Mouse (Mus musculus): ENCODE results near the gene Cebpe. TPM values are rescaled to one million over a fixed set of nuclear protein-coding genes. Genes with fewer than 3 reads are reported as not detected.

The Cebpe gene
- polyA plus RNA-seq, 1 experiment from 2014 or later, result not detected

DNA sequence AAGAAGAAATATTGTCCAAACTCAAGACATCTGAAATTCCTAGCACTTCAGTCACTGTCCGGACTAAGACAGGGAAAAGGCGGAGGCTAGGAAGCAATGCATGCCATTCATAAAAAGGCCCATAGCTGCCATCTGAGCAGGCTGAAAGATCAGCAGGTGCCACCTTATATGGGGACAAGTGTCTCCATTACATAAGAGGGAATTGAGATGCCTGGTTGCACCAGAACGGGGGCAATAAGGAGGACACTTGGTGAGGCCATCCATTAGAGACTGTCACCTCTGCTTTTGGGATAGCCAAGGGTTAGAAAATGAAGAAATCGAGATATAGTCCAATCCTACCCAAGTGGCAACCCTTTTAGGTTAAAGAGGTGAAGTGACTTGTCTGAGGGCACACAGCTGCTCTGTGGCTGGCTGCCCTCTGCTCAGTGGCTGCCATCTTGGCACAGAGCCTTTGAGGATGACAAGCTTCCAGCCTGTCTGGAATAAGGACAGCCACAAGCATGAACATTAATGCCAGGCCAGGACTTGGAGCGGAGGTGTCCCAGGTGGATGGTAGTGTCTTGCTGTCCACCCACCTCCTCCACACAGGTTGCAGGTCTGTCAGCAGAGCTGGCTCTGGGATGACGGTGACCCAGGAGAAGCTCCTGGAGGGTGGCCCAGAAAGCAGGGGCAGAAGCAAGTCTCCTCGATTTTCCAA, 8.8 kb upstream of the Cebpe start:
- H3K9me3 ChIP-seq, result no peaks in the 10 kb centered on the region
- no peak overlapping the region for H3K9ac ChIP-seq
- H3K4me1 ChIP-seq, result no peaks in the 10 kb centered on the region
- H3K4me3 ChIP-seq, result no peak overlapping the region
- WGBS, result 87% methylated on average over 7 of the region's 7 CpGs
- no peak overlapping the region for H3K4me2 ChIP-seq
- H3K27ac ChIP-seq, result no peak overlapping the region
- no peaks in the 10 kb centered on the region for H3K36me3 ChIP-seq
- no peak for ATAC-seq (ENCODE audit: insufficient number of reproducible peaks, insufficient read depth, low FRiP score, low TSS enrichment, low read depth)
- no peaks in the 10 kb centered on the region for H3K27me3 ChIP-seq

DNA sequence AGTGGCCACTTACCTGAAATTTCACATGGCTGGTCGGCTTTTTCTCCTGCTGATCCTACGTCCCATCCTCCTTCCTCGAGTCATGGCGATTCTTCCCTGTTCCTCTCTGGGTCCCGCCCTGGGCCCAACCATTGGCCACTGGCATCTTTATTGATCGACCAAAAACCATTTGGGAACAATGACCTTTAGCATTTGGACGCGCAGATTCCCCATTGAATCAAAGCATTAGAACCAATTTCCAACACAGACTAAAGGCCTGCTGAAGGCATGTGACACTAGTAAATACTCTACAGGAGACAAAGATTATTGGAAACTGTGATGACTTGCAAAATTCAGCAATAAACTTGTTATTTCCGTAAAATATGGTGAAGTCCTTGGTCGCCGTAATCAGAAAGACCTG, 8.1 kb upstream of the Cebpe start:
- 0 out of 2 replicates have a peak, but pooled peaks cover under 1% of the 10 kb centered on the region for H3K27me3 ChIP-seq
- ATAC-seq (ENCODE audit: insufficient number of reproducible peaks, insufficient read depth, low FRiP score, low TSS enrichment, low read depth), result no peak
- 87% methylated on average over 11 of the region's 11 CpGs for WGBS
- H3K36me3 ChIP-seq, result no peaks in the 10 kb centered on the region
- H3K9ac ChIP-seq, result no peak overlapping the region
- H3K4me2 ChIP-seq, result no peak overlapping the region
- H3K4me1 ChIP-seq, result peaks cover 1% of the 10 kb centered on the region
- no peak overlapping the region for H3K27ac ChIP-seq
- H3K9me3 ChIP-seq, result no peaks in the 10 kb centered on the region
- no peak overlapping the region for H3K4me3 ChIP-seq

DNA sequence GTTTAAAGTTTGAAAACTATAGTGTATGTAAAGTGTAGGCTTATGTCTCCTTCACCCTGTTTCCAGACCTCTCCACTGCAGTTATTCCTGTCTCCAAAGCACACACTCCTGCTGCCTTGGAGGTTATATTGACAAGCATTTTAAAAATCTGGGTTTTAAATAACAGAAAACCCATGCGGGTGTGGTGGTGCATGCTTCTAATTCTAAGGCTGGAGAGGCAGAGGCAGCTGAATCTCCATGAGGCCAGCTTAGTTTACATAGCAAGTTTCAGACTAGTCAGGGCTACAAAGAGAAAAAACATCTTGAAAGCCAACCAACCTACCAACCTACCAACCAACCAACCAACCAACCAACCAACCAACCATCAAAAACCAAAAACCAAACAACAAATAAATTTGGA, 3.4 kb upstream of the Cebpe start:
- Histone ChIP-seq H3K27me3 (peaks cover 6% of the 10 kb centered on the region; the same call in 1 of the 2 replicates), H3K27ac (no peak overlapping the region), H3K4me2 (no peak overlapping the region), H3K9ac (no peak overlapping the region), H3K4me3 (no peak overlapping the region), H3K4me1 (peaks cover 10% of the 10 kb centered on the region), H3K9me3 (no peaks in the 10 kb centered on the region), H3K36me3 (no peaks in the 10 kb centered on the region)
- ATAC-seq (ENCODE audit: insufficient number of reproducible peaks, insufficient read depth, low FRiP score, low TSS enrichment, low read depth), result no peak
- WGBS, result 65% methylated on average over 1 of the region's 1 CpGs

DNA sequence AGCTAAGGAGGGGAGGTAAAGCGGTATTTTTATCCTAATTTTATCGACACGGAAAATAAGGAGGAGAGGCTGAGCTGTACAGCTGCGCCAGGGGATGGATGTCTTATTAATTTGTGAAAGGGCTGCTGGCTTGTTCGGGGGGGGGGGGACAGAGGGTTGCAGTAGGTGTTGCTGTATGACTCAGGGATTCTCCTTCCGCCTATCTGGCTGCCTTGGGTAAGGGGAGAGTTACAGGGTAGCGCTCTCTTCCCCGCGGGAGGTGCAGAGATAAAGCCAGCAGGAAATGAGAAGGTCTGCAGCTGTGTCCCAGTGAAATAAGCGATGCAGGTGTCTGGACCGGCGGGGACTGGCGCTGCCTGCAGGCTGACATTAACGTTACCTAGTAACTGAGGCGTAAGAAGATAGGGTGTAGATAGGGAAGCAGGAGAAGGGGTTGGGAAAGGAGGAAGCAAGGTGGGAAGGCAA, 2.7 kb upstream of the Cebpe start:
- Histone ChIP-seq H3K4me2 (peak overlapping the region; percentile 61), H3K27me3 (peaks cover 6% of the 10 kb centered on the region; the same call in 1 of the 2 replicates), H3K36me3 (no peaks in the 10 kb centered on the region), H3K9ac (0 out of 2 replicates have a peak overlapping the region, but pooled peaks have one; percentile 17), H3K4me1 (peaks cover 10% of the 10 kb centered on the region), H3K9me3 (no peaks in the 10 kb centered on the region), H3K27ac (no peak overlapping the region), H3K4me3 (peak overlapping the region; percentile 37)
- WGBS, result 2% methylated on average over 15 of the region's 15 CpGs
- ATAC-seq (ENCODE audit: insufficient number of reproducible peaks, insufficient read depth, low FRiP score, low TSS enrichment, low read depth), result no peak

DNA sequence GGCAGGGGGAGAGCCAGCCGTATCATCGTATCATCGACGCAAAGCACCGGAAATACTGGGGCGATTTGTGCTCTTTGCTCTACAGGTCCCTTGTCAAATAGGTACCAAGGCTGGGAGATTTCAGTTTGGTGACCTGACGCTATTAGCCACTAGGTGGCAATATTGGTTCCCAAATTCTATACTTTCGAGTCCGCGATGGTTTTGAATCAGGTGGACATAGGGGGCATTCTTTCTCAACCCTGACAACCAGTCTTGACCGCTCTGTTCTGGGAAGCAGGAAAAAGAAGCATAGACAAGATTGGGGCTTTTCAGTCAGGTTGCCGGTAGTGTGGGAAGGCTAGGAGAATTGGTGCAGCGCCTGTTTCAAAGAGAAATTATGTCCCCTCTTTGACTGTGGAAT, 2.1 kb upstream of the Cebpe start:
- no peak for ATAC-seq (ENCODE audit: insufficient number of reproducible peaks, insufficient read depth, low FRiP score, low TSS enrichment, low read depth)
- peak overlapping the region; percentile 37 for H3K4me3 ChIP-seq
- H3K4me1 ChIP-seq, result peaks cover 10% of the 10 kb centered on the region
- no peak overlapping the region for H3K9ac ChIP-seq
- peaks cover 6% of the 10 kb centered on the region; the same call in 1 of the 2 replicates for H3K27me3 ChIP-seq
- under 1% methylated on average over 13 of the region's 13 CpGs for WGBS
- H3K27ac ChIP-seq, result no peak overlapping the region
- no peaks in the 10 kb centered on the region for H3K9me3 ChIP-seq
- H3K4me2 ChIP-seq, result peak overlapping the region; percentile 61
- H3K36me3 ChIP-seq, result no peaks in the 10 kb centered on the region

DNA sequence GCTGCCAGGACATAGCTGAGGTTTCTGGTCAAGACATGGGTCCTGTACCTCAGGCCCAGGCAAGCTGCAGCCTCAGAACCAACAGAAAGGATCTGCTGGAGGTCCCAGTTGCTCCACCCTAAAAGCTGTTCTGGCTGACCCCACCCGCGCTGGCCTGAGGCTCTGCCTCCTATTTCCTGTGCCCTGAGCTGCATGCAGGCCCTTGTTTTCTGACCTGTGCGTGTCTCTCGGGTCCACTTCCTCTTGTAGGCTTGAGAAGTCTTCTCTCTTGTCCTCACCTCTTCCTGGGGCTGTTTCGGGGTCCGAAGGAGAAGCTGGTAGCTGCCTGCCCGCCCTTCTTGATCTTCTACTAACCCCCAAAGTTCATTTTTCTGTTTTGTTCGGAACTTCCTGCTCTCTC, 887 bp upstream of the Cebpe start:
- H3K36me3 ChIP-seq, result no peaks in the 10 kb centered on the region
- H3K9me3 ChIP-seq, result no peaks in the 10 kb centered on the region
- no peak for ATAC-seq (ENCODE audit: insufficient number of reproducible peaks, insufficient read depth, low FRiP score, low TSS enrichment, low read depth)
- H3K4me1 ChIP-seq, result peaks cover 10% of the 10 kb centered on the region
- H3K27ac ChIP-seq, result no peak overlapping the region
- WGBS, result 57% methylated on average over 8 of the region's 8 CpGs
- H3K27me3 ChIP-seq, result peaks cover 6% of the 10 kb centered on the region; the same call in 1 of the 2 replicates
- H3K9ac ChIP-seq, result no peak overlapping the region
- H3K4me3 ChIP-seq, result no peak overlapping the region
- H3K4me2 ChIP-seq, result no peak overlapping the region

DNA sequence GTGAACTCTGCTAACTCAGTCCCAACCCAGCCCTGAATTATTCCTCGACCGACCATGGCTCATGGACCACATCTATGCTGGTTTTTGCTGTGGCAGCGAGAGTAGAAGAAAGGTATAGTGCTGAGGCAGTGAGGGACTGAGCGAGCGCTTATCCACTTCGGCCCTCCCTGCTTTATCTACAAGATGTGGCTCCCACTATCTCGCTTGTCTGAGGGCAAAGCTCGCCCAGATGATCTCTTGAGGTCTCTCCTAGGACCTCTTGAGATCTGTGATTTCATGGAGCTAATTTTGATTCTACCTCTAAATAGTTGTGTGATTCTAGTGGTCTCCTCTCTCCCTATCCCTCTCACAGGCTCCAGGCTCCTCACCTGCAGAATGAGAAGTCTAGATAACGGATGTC, 2.9 kb downstream of the Cebpe start:
- Histone ChIP-seq H3K4me3 (no peak overlapping the region), H3K4me1 (0 out of 2 replicates have a peak, but pooled peaks cover 3% of the 10 kb centered on the region), H3K9me3 (no peaks in the 10 kb centered on the region), H3K27ac (no peak overlapping the region), H3K9ac (no peak overlapping the region), H3K27me3 (no peaks in the 10 kb centered on the region), H3K4me2 (no peak overlapping the region), H3K36me3 (no peaks in the 10 kb centered on the region)
- WGBS, result 82% methylated on average over 9 of the region's 9 CpGs
- no peak for ATAC-seq (ENCODE audit: insufficient number of reproducible peaks, insufficient read depth, low FRiP score, low TSS enrichment, low read depth)

DNA sequence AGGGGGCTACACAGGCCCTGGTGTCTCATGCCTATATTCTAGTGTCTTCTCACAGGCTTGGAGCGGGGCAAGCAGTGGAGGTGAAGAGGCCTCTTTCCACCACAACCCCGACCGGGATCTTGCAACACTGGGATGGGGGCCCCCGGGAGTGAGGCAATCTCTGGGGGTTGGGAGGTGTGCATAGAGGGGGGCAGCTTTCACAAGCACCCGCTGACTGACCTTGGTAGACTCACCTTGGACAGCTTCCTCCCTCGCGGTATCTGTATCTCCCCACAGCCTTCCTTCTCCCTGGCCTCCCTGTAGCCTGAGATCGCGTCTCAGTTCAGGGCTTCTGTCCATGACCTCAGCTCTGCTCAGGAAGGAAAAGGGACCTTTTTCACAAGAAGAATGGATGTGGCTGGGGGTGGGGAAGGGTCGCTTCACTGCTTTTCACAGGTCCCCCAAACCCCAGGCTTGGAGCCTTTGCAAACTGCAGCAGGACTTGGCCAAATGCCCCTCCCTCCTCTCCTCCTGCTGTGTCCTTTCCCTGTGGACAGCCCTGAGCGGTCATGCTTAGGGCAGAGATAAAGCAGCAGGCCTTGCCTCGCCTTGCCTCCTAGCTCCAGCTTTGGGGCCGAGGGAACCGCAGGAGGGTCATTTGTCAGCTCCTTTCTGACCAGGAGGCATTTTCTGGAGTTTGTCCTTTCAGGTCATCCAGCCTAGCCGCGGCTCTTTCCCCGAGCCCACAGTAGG, 5.2 kb downstream of the Cebpe start:
- Histone ChIP-seq H3K4me3 (no peak overlapping the region), H3K36me3 (no peaks in the 10 kb centered on the region), H3K27ac (0 out of 2 replicates have a peak overlapping the region, but pooled peaks have one; percentile 3), H3K27me3 (peaks cover 13% of the 10 kb centered on the region), H3K4me2 (no peak overlapping the region), H3K4me1 (no peaks in the 10 kb centered on the region), H3K9me3 (no peaks in the 10 kb centered on the region), H3K9ac (no peak overlapping the region)
- no peak for ATAC-seq (ENCODE audit: insufficient number of reproducible peaks, insufficient read depth, low FRiP score, low TSS enrichment, low read depth)
- WGBS, result 60% methylated on average over 16 of the region's 17 CpGs

DNA sequence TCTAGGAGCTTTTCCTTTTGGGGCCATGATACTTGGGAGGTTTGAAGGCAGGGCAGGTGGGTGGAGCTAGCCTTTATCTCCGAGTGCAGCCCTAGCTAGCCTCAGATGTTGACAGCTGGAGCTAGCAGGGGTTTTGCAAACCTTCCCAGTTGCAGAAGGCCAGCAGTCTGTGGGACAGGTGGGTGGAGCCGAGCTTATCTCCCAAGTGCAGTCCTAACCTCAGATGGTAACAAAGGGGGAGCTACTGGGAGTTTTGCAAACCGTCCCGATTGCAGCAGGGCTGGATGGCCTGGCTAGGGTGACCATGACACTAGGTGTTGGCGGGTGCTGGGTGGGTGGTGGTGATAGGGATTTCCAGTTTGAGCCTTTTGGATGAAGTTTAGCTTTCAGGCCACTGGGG, 6.1 kb downstream of the Cebpe start:
- ATAC-seq (ENCODE audit: insufficient number of reproducible peaks, insufficient read depth, low FRiP score, low TSS enrichment, low read depth), result no peak
- no peaks in the 10 kb centered on the region for H3K36me3 ChIP-seq
- no peak overlapping the region for H3K27ac ChIP-seq
- WGBS, result 60% methylated on average over 5 of the region's 5 CpGs
- H3K9ac ChIP-seq, result no peak overlapping the region
- no peaks in the 10 kb centered on the region for H3K9me3 ChIP-seq
- peaks cover 13% of the 10 kb centered on the region for H3K27me3 ChIP-seq
- H3K4me2 ChIP-seq, result no peak overlapping the region
- no peaks in the 10 kb centered on the region for H3K4me1 ChIP-seq
- H3K4me3 ChIP-seq, result no peak overlapping the region

DNA sequence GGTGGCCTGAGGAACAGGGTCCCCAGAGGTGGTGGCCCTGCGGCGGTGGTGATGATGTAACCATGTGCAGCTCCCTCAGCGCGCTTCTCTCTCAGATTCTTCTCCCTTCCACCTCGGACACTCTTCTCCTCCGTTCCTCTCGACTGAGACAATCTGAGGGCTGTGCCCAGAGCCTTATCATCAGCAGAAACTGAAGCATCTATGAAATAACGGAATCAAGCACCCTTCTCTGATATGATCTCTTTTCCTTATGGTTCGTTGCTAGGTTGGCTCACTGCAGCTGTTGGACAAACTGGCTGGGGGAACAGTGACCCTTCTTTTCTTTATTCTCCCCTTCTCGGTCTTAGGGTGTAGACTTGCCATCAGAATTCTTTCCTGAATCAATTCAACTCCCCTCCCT, 8.8 kb downstream of the Cebpe start:
- Histone ChIP-seq H3K9ac (peak overlapping the region; percentile 23; the same call in 1 of the 2 replicates), H3K36me3 (no peaks in the 10 kb centered on the region), H3K4me2 (no peak overlapping the region), H3K4me1 (no peaks in the 10 kb centered on the region), H3K9me3 (no peaks in the 10 kb centered on the region), H3K27ac (no peak overlapping the region), H3K4me3 (no peak overlapping the region), H3K27me3 (peaks cover 13% of the 10 kb centered on the region)
- no peak for ATAC-seq (ENCODE audit: insufficient number of reproducible peaks, insufficient read depth, low FRiP score, low TSS enrichment, low read depth)
- WGBS, result 56% methylated on average over 10 of the region's 10 CpGs

DNA sequence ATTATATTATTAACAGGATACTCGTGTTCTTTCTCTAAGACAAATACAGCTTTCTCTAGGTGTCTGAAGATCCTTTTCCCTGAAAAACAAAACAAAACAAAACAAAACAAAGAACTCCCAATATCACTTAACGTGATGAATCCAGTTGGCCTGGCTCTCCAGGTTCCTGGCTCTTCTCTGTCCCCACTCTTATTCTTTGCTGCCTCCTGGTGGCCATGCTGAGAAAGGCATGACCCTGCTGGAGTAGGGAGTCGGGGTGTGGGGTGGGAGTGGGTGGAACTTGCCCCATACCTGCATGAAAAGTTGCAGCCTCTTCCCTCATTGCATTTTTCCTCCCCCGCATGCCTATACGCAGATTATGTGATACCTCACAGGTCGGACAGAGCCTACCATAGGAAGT, 10.7 kb downstream of the Cebpe start:
- Histone ChIP-seq H3K36me3 (no peaks in the 10 kb centered on the region), H3K9me3 (no peaks in the 10 kb centered on the region), H3K4me2 (no peak overlapping the region), H3K4me3 (no peak overlapping the region), H3K9ac (no peak overlapping the region), H3K4me1 (no peaks in the 10 kb centered on the region), H3K27me3 (peaks cover 13% of the 10 kb centered on the region), H3K27ac (no peak overlapping the region)
- no peak for ATAC-seq (ENCODE audit: insufficient number of reproducible peaks, insufficient read depth, low FRiP score, low TSS enrichment, low read depth)
- WGBS, result 9% methylated on average over 6 of the region's 6 CpGs

DNA sequence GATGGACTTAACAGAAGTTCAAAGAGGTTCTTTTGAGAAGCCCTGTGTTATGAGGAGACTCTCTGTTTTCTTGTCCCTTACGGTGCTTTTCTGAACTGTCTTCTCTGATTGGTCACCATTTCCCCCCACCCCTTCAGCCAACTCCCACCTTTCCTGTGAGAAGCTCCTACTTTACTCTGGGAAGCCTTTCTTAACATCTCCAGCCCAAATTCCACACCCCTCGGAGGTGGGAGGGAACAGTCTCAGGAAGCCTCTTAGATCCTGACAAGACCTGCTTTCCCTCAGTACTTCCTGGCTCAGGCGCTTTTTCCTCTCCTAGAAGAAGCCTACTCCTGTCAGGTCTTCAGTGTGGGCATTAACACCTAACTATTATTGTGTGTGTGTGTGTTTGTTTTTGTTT, 12.4 kb downstream of the Cebpe start:
- H3K36me3 ChIP-seq, result no peaks in the 10 kb centered on the region
- no peaks in the 10 kb centered on the region for H3K9me3 ChIP-seq
- 54% methylated on average over 3 of the region's 3 CpGs for WGBS
- H3K27me3 ChIP-seq, result peaks cover 13% of the 10 kb centered on the region
- no peak for ATAC-seq (ENCODE audit: insufficient number of reproducible peaks, insufficient read depth, low FRiP score, low TSS enrichment, low read depth)
- no peak overlapping the region for H3K27ac ChIP-seq
- no peak overlapping the region for H3K9ac ChIP-seq
- no peaks in the 10 kb centered on the region for H3K4me1 ChIP-seq
- H3K4me2 ChIP-seq, result no peak overlapping the region
- no peak overlapping the region for H3K4me3 ChIP-seq

All from embryonic facial prominence, embryonic 13.5 days (tissue).